Mouse (Mus musculus) C2C12 (cell line): ENCODE measurements around the gene Lyzl4. TPM values are rescaled to one million over a fixed set of nuclear protein-coding genes. Genes with fewer than 3 reads are reported as not detected.

Source experiments
- H3K27me3 ChIP-seq: one replicate; pipeline ENCODE4 v1.6.1; 2011; ENCODE audit not compliant: control insufficient read depth, insufficient read depth, insufficient read length
- H3K36me3 ChIP-seq: one replicate; pipeline ENCODE4 v1.6.1; 2011; ENCODE audit not compliant: control insufficient read depth, insufficient read depth
- H3K4me3 ChIP-seq: one replicate; pipeline ENCODE4 v1.5.1; 2011; ENCODE audit warnings: mild to moderate bottlenecking, control low read depth; ENCODE audit not compliant: poor library complexity, insufficient read depth, severe bottlenecking
- H3K79me2 ChIP-seq: one replicate; pipeline ENCODE4 v1.6.1; 2011; ENCODE audit not compliant: control insufficient read depth, insufficient read depth
- H3K79me3 ChIP-seq: one replicate; pipeline ENCODE4 v1.6.1; 2011; ENCODE audit warnings: low read depth, control low read depth
- H3ac ChIP-seq: one replicate; pipeline ENCODE3; 2011; ENCODE audit warnings: low read depth; ENCODE audit not compliant: control insufficient read depth, insufficient read length
- CEBPB ChIP-seq: IDR thresholded peaks from one replicate; pipeline ENCODE4 v1.6.1; 2011; ENCODE audit warnings: low read depth, mild to moderate bottlenecking, control low read depth, moderate library complexity
- CTCF ChIP-seq: IDR thresholded peaks from one replicate; pipeline ENCODE4 v1.5.1; 2011; ENCODE audit not compliant: control insufficient read depth, insufficient read depth, insufficient read length
- FOSL1 ChIP-seq: IDR thresholded peaks from one replicate; pipeline ENCODE4 v1.8.0; 2011; ENCODE audit warnings: mild to moderate bottlenecking, low read length; ENCODE audit not compliant: poor library complexity, insufficient read depth, severe bottlenecking
- MAX ChIP-seq: IDR thresholded peaks from one replicate; pipeline ENCODE4 v1.6.1; 2011; ENCODE audit warnings: mild to moderate bottlenecking, control low read depth
- MYOD1 ChIP-seq: IDR thresholded peaks from one replicate; pipeline ENCODE4 v1.6.1; 2011; ENCODE audit warnings: low read depth; ENCODE audit not compliant: control insufficient read depth, insufficient read length
- MYOG ChIP-seq: IDR thresholded peaks from one replicate; pipeline ENCODE4 v1.6.1; 2011; ENCODE audit not compliant: control insufficient read depth, insufficient read length; ENCODE audit errors: extremely low read depth
- USF1 ChIP-seq: IDR thresholded peaks from one replicate; pipeline ENCODE4 v1.6.1; 2011; ENCODE audit warnings: low read depth, mild to moderate bottlenecking, control low read depth, moderate library complexity
- polyA plus RNA-seq: library from polyadenylated mRNA; unstranded; fragments of >200 nt; fragmentation: generic; extraction: Trizol; gene quantifications from one replicate; pipeline ENCODE4 v1.2.1, GENCODE M21; 2012; ENCODE audit warnings: missing spikeins

The Lyzl4 gene
- polyA plus RNA-seq, 1 experiment, result not detected

DNA sequence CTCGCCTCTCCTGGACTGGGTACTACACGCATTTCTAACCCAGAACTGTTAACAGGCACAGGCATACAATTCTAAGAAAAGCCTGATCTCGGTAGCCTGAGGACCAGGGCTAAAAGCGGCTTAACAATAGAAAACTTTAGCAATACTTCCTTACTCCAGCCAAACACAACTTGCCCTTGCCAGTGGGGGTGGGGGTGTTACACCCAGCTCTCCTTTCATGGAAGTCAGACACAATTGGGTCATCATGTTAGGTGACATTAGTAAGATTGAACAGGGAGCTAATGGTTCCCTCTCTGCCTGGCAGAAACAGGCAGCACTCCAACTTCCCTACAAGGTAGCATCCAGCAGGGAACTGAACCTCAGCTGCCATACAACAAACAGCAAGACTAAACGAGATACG is 32.5 kb downstream of the Lyzl4 start:
- no peak for TF ChIP-seq USF1
- TF ChIP-seq CEBPB, result no peak
- TF ChIP-seq FOSL1, result no peak
- TF ChIP-seq MYOG, result no peak
- TF ChIP-seq MYOD1, result no peak
- no peak for TF ChIP-seq CTCF
- TF ChIP-seq MAX, result no peak
- H3ac ChIP-seq, result no peak overlapping the region
- H3K4me3 ChIP-seq, result no peak overlapping the region
- H3K79me3 ChIP-seq, result no peaks in the 10 kb centered on the region
- no peaks in the 10 kb centered on the region for H3K36me3 ChIP-seq
- peaks cover 26% of the 10 kb centered on the region for H3K27me3 ChIP-seq
- no peaks in the 10 kb centered on the region for H3K79me2 ChIP-seq

GRCm38 (mm10) chr9:121606498-121607096 is 35.3 kb downstream of the Lyzl4 start:
- H3K79me2 ChIP-seq, result no peaks in the 10 kb centered on the region
- TF ChIP-seq MYOG (no peak), FOSL1 (no peak), CEBPB (no peak), CTCF (no peak), MYOD1 (no peak)
- H3ac ChIP-seq, result no peak overlapping the region

DNA sequence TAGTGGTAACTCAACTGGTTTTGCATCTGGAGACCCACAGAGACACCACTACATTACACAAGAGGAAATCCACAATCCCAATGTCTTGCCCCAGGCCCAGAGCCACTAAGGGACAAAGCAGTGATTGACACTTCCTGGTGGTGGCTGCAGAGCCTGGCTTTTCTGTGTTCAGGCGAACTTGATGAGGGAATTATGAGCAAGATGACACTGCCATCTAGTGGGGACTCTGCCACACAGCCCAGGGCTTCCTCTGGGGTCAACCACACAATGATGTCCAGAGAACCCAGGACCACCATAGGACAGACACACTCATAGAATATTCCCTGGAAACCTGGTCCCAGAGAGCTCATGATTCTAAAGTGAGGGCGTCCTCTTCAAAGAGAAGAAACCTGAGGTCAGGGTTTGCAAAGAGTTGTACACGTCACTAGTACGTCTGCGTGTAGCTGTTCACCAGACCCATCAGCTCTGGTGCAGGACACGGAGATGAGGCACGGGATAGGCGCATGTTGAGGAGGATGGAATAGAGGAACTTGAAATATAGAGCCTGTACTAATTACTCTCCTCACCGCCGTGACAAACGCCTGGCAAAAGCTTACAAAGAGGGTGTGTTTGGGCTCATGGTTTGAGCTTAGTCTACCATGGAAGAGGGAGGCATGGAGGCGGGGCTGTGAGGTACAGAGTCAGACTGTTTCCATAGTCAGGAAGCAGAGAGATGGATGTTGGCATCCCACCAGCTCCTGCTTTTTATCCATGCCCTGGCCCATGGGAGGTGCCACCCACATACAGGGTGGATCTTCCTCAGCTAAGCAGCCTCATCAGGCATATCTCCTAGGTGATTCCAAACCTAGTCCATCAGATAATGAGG is 36.2 kb downstream of the Lyzl4 start:
- peaks cover 17% of the 10 kb centered on the region for H3K27me3 ChIP-seq
- no peak for TF ChIP-seq FOSL1
- TF ChIP-seq CTCF, result peak; percentile 68
- TF ChIP-seq CEBPB, result no peak
- no peak for TF ChIP-seq USF1
- no peak for TF ChIP-seq MYOG
- no peak for TF ChIP-seq MAX
- TF ChIP-seq MYOD1, result no peak
- no peak overlapping the region for H3ac ChIP-seq
- no peak overlapping the region for H3K4me3 ChIP-seq
- H3K79me2 ChIP-seq, result no peaks in the 10 kb centered on the region
- no peaks in the 10 kb centered on the region for H3K36me3 ChIP-seq
- H3K79me3 ChIP-seq, result no peaks in the 10 kb centered on the region

More at GRCm38 (mm10) chr9:121606498-121607096, 35.3 kb downstream of the Lyzl4 start:
- Histone ChIP-seq H3K4me3 (no peak overlapping the region), H3K27me3 (peaks cover 13% of the 10 kb centered on the region), H3K79me3 (no peaks in the 10 kb centered on the region), H3K36me3 (no peaks in the 10 kb centered on the region)

DNA sequence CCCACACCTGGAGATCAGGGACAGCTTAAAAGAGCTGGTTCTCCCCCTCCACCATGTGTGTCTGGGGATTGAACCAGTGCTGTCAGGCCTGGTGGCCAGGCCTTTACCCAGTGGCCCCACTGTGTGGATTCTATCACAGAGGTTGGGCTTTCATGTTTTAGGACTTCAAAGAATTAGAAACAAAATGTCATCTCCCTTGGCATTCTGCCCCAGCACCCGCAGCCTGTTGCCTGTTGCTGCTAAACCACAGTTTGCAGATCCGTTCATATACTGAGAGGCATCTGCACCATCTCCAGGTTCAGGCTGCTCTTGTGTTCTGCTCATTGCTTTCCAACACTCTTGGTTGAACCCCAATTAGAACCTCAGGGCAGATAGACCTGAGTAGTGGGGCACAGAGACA is 39.5 kb downstream of the Lyzl4 start:
- H3K27me3 ChIP-seq, result peaks cover 8% of the 10 kb centered on the region
- no peak overlapping the region for H3ac ChIP-seq
- TF ChIP-seq MAX (no peak), FOSL1 (no peak), MYOD1 (no peak), CTCF (no peak), CEBPB (no peak), MYOG (no peak), USF1 (no peak)
- H3K79me2 ChIP-seq, result no peaks in the 10 kb centered on the region
- no peak overlapping the region for H3K4me3 ChIP-seq
- H3K36me3 ChIP-seq, result no peaks in the 10 kb centered on the region
- no peaks in the 10 kb centered on the region for H3K79me3 ChIP-seq

DNA sequence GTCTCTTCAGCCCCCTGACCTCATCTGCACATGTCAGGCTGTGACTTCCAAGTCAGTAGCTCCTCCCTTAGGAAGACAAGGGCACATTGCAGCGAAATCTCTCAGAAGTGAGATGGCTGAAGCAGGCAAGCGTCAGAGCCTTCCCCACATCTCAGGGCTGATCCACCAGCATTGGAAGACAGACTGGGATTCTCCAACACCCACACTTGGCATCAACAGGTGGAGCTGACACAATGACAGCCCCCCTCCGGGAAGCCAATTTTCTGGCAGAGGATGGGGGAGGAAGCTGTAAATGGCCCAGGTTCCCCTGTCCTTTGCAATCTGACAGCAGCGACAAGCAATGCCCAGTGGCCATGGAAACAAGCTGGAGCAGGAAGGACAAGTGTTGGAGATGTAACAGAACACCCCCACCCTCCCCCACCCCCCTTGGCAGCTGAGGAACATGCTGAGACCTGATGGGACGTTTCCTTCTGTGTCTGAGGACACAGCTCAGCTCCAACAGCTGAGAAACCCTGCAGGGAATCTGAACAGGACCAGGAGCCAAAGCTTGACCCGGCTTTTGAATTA is 41.0 kb downstream of the Lyzl4 start:
- no peak overlapping the region for H3ac ChIP-seq
- no peaks in the 10 kb centered on the region for H3K79me2 ChIP-seq
- TF ChIP-seq CEBPB, result no peak
- no peak for TF ChIP-seq MYOD1
- no peak for TF ChIP-seq FOSL1
- TF ChIP-seq MYOG, result no peak
- no peak for TF ChIP-seq MAX
- TF ChIP-seq USF1, result no peak
- no peak for TF ChIP-seq CTCF
- peaks cover 8% of the 10 kb centered on the region for H3K27me3 ChIP-seq
- no peaks in the 10 kb centered on the region for H3K36me3 ChIP-seq
- H3K79me3 ChIP-seq, result no peaks in the 10 kb centered on the region
- H3K4me3 ChIP-seq, result no peak overlapping the region
